Mouse (Mus musculus): ENCODE data around the gene Bmp7. TPM values are rescaled to one million over a fixed set of nuclear protein-coding genes. Genes with fewer than 3 reads are reported as not detected.

The Bmp7 gene
- total RNA-seq, 2 experiments from 2014 or later, result 0.83 to 1.6 TPM

- intact Hi-C loops (cut with DNase I), result no loop called here
- no peak for DNase-seq (ENCODE audit: low spot score)
These were observed 17.5 kb downstream of the Bmp7 start for GRCm38 (mm10) chr2:172922597-172922996.

GRCm38 (mm10) chr2:172914018-172914417 is 26.1 kb downstream of the Bmp7 start:
- no peak for DNase-seq (ENCODE audit: low spot score)
- intact Hi-C loops (cut with DNase I), result no loop called here

GRCm38 (mm10) chr2:172911715-172912114 is 28.4 kb downstream of the Bmp7 start:
- intact Hi-C loops (cut with DNase I), result no loop called here
- DNase-seq (ENCODE audit: low spot score), result no peak

- peak; percentile 16 for DNase-seq (ENCODE audit: low spot score)
- intact Hi-C loops (cut with DNase I), result no loop called here
These were observed 29.0 kb downstream of the Bmp7 start for GRCm38 (mm10) chr2:172911157-172911556.

- DNase-seq (ENCODE audit: low spot score), result no peak
- intact Hi-C loops (cut with DNase I), result no loop called here
These were observed 30.7 kb downstream of the Bmp7 start for GRCm38 (mm10) chr2:172909463-172909862.

GRCm38 (mm10) chr2:172906146-172906545 is 34.0 kb downstream of the Bmp7 start:
- DNase-seq (ENCODE audit: low spot score), result no peak
- intact Hi-C loops (cut with DNase I), result no loop called here

GRCm38 (mm10) chr2:172905057-172905456 is 35.1 kb downstream of the Bmp7 start:
- intact Hi-C loops (cut with DNase I), result no loop called here
- no peak for DNase-seq (ENCODE audit: low spot score)

GRCm38 (mm10) chr2:172904614-172905013 is 35.5 kb downstream of the Bmp7 start:
- intact Hi-C loops (cut with DNase I), result no loop called here
- DNase-seq (ENCODE audit: low spot score), result no peak

GRCm38 (mm10) chr2:172903523-172903922 is 36.6 kb downstream of the Bmp7 start:
- intact Hi-C loops (cut with DNase I), result no loop called here

GRCm38 (mm10) chr2:172900954-172901701 is 39.0 kb downstream of the Bmp7 start:
- intact Hi-C loops (cut with DNase I), result no loop called here
- no peak for DNase-seq (ENCODE audit: low spot score)

More at GRCm38 (mm10) chr2:172903523-172903922, 36.6 kb downstream of the Bmp7 start:
- DNase-seq (ENCODE audit: low spot score), result no peak

GRCm38 (mm10) chr2:172889756-172890443 is 50.2 kb downstream of the Bmp7 start:
- intact Hi-C loops (cut with DNase I), result no loop called here
- DNase-seq (ENCODE audit: low spot score), result no peak

- intact Hi-C loops (cut with DNase I), result no loop called here
- DNase-seq (ENCODE audit: low spot score), result no peak
These were observed 50.9 kb downstream of the Bmp7 start for GRCm38 (mm10) chr2:172889222-172889621.

- DNase-seq (ENCODE audit: low spot score), result no peak
These were observed 52.0 kb downstream of the Bmp7 start for GRCm38 (mm10) chr2:172888147-172888546.

GRCm38 (mm10) chr2:172885861-172886260 is 54.3 kb downstream of the Bmp7 start:
- no peak for DNase-seq (ENCODE audit: low spot score)
- intact Hi-C loops (cut with DNase I), result no loop called here

More at GRCm38 (mm10) chr2:172888147-172888546, 52.0 kb downstream of the Bmp7 start:
- intact Hi-C loops (cut with DNase I), result no loop called here

- intact Hi-C loops (cut with DNase I), result no loop called here
- DNase-seq (ENCODE audit: low spot score), result no peak
These were observed 55.5 kb downstream of the Bmp7 start for GRCm38 (mm10) chr2:172884584-172884983.

GRCm38 (mm10) chr2:172875201-172875600 is 64.9 kb downstream of the Bmp7 start:
- intact Hi-C loops (cut with DNase I), result no loop called here
- DNase-seq (ENCODE audit: low spot score), result no peak

GRCm38 (mm10) chr2:172866356-172866755 is 73.8 kb downstream of the Bmp7 start:
- intact Hi-C loops (cut with DNase I), result no loop called here
- DNase-seq (ENCODE audit: low spot score), result no peak

- DNase-seq (ENCODE audit: low spot score), result no peak
- intact Hi-C loops (cut with DNase I), result no loop called here
These were observed 75.0 kb downstream of the Bmp7 start for GRCm38 (mm10) chr2:172865165-172865564.

GRCm38 (mm10) chr2:172864566-172864965 is 75.6 kb downstream of the Bmp7 start:
- intact Hi-C loops (cut with DNase I), result no loop called here

GRCm38 (mm10) chr2:172863469-172863856 is 76.7 kb downstream of the Bmp7 start:
- DNase-seq (ENCODE audit: low spot score), result no peak
- intact Hi-C loops (cut with DNase I), result no loop called here

More at GRCm38 (mm10) chr2:172864566-172864965, 75.6 kb downstream of the Bmp7 start:
- no peak for DNase-seq (ENCODE audit: low spot score)

GRCm38 (mm10) chr2:172862850-172863468 is 77.2 kb downstream of the Bmp7 start:
- DNase-seq (ENCODE audit: low spot score), result peak; percentile 20
- intact Hi-C loops (cut with DNase I), result no loop called here
